Mouse (Mus musculus) heart, embryonic 13.5 days (tissue): ENCODE results near the gene Setdb2. TPM values are rescaled to one million over a fixed set of nuclear protein-coding genes. Genes with fewer than 3 reads are reported as not detected.
"Not testable (repeated sequence)": the region's sequence is repeated elsewhere in the genome, so short reads cannot be mapped to it uniquely, and the experiment has no call there.

Experiments
- ATAC-seq: fragments of 200-750 bp; cut with Nextera tagmentation; 2 replicates; pipeline ENCODE4 v1.8.0; 2017; ENCODE audit warnings: moderate TSS enrichment; ENCODE audit not compliant: insufficient number of reproducible peaks, low FRiP score, low TSS enrichment; ENCODE audit errors: extremely low read depth
- H3K27ac ChIP-seq: fragments of 300-500 bp; sonication (generic); replicated peaks from 2 replicates; pipeline ENCODE4 v1.5.1; 2015; ENCODE audit warnings: moderate library complexity, mild to moderate bottlenecking, inconsistent platforms
- H3K27me3 ChIP-seq: fragments of 300-500 bp; sonication (generic); replicated peaks from 2 replicates; pipeline ENCODE4 v1.6.1; 2015; ENCODE audit warnings: mild to moderate bottlenecking, inconsistent platforms
- H3K36me3 ChIP-seq: fragments of 300-500 bp; sonication (generic); 2 replicates; pipeline ENCODE4 v1.6.1; 2015; ENCODE audit warnings: mild to moderate bottlenecking, inconsistent platforms
- H3K4me1 ChIP-seq: fragments of 300-500 bp; sonication (generic); 2 replicates; pipeline ENCODE4 v1.6.1; 2015; ENCODE audit warnings: inconsistent platforms
- H3K4me2 ChIP-seq: fragments of 300-500 bp; sonication (generic); 2 replicates; pipeline ENCODE4 v1.6.1; 2015; ENCODE audit warnings: inconsistent platforms, mild to moderate bottlenecking, moderate library complexity
- H3K4me3 ChIP-seq: fragments of 300-500 bp; sonication (generic); 2 replicates; pipeline ENCODE4 v1.5.1; 2015; ENCODE audit warnings: moderate library complexity, mild to moderate bottlenecking, inconsistent platforms
- H3K9ac ChIP-seq: fragments of 300-500 bp; sonication (generic); 2 replicates; pipeline ENCODE4 v1.6.1; 2015; ENCODE audit warnings: inconsistent platforms, mild to moderate bottlenecking, moderate library complexity
- H3K9me3 ChIP-seq: fragments of 300-500 bp; sonication (generic); 2 replicates; pipeline ENCODE4 v1.6.1; 2016; ENCODE audit warnings: inconsistent platforms
- WGBS: fragments of 180-500 bp; shearing (Covaris S2); methylation state at CpG from one replicate; pipeline ENCODE4 v1.1.7; 2015; ENCODE audit warnings: mixed read lengths; 5-methylcytosine and 5-hydroxymethylcytosine counted together
- polyA plus RNA-seq: library from polyadenylated mRNA; unstranded; fragments of >200 nt; fragmentation: Nextera tagmentation; extraction: Ambion mirVana; gene quantifications from 2 replicates; pipeline ENCODE4 v1.2.1, GENCODE M21; 2015

The Setdb2 gene
- polyA plus RNA-seq, 1 experiment from 2014 or later: 8.5 TPM

DNA sequence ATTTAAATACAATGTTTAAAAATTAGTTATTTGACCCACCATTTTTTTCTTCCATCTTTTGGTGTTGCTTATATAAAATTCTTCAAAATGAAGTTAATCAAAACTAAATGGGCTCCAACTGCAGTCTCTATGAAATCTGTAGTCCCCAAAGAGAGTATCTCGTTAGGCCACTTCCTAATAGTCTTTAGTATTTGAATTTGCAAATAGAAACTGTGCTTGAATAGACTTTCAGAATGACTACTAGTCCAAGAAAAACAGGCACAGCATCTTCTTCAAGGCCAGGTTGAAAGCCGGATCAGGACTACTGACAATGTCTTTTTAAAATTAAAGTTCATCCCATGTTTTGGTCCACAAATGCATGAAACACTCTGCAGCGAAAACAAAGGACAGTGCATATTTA, 3.3 kb downstream of the Setdb2 start:
- no peak overlapping the region for H3K4me3 ChIP-seq
- no peak overlapping the region for H3K27ac ChIP-seq
- no peaks in the 10 kb centered on the region for H3K27me3 ChIP-seq
- WGBS: 88% methylated on average over 3 of the region's 3 CpGs
- no peaks in the 10 kb centered on the region for H3K36me3 ChIP-seq
- no peaks in the 10 kb centered on the region for H3K9me3 ChIP-seq
- no peak for ATAC-seq
- no peak overlapping the region for H3K4me2 ChIP-seq
- H3K9ac ChIP-seq: no peak overlapping the region
- H3K4me1 ChIP-seq: peaks cover 14% of the 10 kb centered on the region

DNA sequence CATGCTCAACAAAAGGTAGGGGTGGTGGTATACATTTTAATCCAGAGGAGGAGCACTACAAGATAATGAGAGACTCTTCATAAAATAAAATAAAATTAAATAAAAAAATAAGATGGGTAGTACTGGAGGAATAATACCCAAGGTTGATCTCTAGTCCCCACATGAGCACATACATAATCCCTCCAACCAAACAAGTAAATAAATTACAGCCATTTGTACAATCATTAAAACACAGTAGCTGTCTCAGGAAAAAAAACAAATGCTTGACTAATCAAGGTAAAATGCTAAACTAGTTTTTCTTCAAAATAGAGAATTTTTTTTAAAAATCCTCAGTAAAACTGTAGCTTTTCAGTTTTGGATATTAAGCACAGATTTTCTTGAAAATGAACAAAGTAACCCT, 5.5 kb downstream of the Setdb2 start:
- no peak for ATAC-seq
- Histone ChIP-seq H3K9ac (no peak overlapping the region), H3K27me3 (no peaks in the 10 kb centered on the region), H3K27ac (no peak overlapping the region), H3K4me3 (no peak overlapping the region), H3K9me3 (no peaks in the 10 kb centered on the region), H3K36me3 (no peaks in the 10 kb centered on the region), H3K4me2 (no peak overlapping the region), H3K4me1 (peaks cover 12% of the 10 kb centered on the region)

DNA sequence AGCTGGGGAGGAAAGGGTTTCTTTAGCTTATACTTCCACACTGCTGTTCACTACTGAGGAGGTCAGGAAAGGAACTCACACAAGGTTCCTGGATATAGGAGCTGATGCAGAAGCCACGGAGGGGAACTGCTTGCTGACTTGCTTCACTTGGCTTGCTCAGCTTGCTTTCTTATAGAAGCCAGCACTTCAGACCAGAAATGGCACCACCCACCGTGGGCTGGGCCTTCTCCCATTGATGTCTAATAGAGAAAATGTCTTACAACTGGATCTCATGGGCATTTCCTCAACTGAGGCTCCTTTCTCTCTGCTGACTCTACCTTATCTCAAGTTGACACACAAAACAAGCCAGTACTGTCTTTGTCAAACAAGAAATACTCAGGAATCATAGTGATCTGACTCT, 6.8 kb downstream of the Setdb2 start:
- Histone ChIP-seq H3K4me3 (no peak overlapping the region), H3K27ac (no peak overlapping the region), H3K9me3 (no peaks in the 10 kb centered on the region), H3K36me3 (peaks cover 5% of the 10 kb centered on the region; the same call in 1 of the 2 replicates), H3K4me2 (no peak overlapping the region), H3K4me1 (peaks cover under 1% of the 10 kb centered on the region), H3K9ac (no peak overlapping the region), H3K27me3 (no peaks in the 10 kb centered on the region)
- ATAC-seq: no peak
- WGBS: 51% methylated on average over 2 of the region's 2 CpGs

DNA sequence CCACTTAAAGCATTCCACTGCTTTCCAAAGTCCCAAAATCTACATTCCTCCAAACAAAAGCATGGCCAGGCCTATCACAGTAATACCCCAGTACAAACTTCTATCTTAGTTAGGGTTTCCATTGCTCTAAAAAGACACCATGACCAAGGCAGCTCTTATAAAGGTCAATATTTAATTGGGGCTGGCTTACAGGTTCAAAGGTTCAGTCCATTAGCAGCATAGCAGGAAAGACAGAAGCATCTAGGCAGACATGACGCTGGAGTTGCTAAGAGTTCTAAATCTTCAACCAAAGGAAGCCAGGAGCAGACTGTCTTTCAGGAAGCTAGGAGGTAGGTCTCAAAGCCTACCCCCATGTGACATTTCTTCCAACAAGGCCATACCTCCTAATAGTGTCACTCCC, 10.1 kb downstream of the Setdb2 start:
- H3K4me1 ChIP-seq: no peaks in the 10 kb centered on the region
- H3K4me2 ChIP-seq: no peak overlapping the region
- H3K27ac ChIP-seq: no peak overlapping the region
- no peak overlapping the region for H3K9ac ChIP-seq
- ATAC-seq: no peak
- peaks cover 8% of the 10 kb centered on the region; the same call in 1 of the 2 replicates for H3K36me3 ChIP-seq
- H3K27me3 ChIP-seq: no peaks in the 10 kb centered on the region
- WGBS: 89% methylated on average over 1 of the region's 1 CpGs
- no peak overlapping the region for H3K4me3 ChIP-seq
- no peaks in the 10 kb centered on the region for H3K9me3 ChIP-seq

DNA sequence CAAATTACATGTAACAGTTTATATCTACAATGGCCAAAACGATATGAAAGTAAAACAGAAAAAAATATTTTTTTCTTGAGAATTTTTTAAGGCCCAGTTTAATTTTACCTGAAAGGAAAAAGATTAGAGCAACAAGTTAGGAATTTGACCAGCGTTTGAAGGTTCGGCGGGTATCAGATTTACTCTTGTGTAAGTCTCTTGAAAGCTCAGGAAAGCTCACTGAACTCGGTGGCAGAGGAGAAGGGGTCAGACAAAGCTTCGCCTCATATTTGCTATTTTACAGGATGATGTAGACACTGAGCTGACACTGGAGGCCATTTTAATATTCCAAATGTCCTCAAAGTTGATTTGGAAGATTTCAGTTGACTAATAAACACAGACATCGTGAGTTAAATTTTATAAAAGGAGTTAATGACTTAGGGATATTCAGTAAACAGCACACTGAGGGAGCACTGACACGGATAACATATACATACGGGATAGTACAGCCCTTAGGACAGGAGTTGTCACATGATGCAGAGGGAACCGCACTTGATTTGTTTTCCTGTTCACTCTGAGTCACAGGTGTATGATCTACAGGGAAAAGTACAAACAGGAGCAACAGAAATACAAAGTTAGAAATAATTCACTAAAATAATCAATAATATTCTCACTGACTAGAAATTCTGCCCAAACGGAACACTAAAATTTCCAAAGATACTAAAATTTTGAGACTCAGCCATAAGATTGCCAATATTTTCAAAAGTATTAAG, 17.6 kb downstream of the Setdb2 start:
- no peaks in the 10 kb centered on the region for H3K27me3 ChIP-seq
- H3K36me3 ChIP-seq: peaks cover 7% of the 10 kb centered on the region

DNA sequence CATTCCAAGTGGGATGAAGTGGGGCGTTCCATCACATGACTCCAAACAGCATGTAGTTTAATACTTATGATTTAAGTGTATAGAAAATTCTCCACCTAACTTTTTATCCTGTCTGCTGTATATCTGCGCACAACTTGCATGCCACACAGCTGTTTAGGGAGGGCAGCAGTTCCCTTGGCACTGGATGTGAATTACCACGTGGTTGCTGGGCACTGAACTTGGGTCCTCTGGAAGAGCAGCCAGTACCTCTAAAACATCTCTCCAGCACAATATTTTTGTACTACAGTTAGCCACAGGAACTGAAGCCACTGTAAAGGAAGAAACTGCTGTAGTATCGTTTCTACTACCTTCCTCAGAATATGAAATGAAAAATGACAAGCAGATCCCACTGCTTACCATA, 22.5 kb downstream of the Setdb2 start:
- Histone ChIP-seq H3K27me3 (no peaks in the 10 kb centered on the region), H3K4me2 (no peak overlapping the region), H3K36me3 (peaks cover 34% of the 10 kb centered on the region), H3K4me1 (no peaks in the 10 kb centered on the region), H3K9ac (no peak overlapping the region), H3K27ac (no peak overlapping the region), H3K9me3 (no peaks in the 10 kb centered on the region), H3K4me3 (no peak overlapping the region)
- no peak for ATAC-seq
- 83% methylated on average over 4 of the region's 4 CpGs for WGBS

More for the DNA sequence above, 17.6 kb downstream of the Setdb2 start:
- Histone ChIP-seq H3K4me1 (no peaks in the 10 kb centered on the region), H3K9ac (no peak overlapping the region), H3K27ac (no peak overlapping the region), H3K9me3 (no peaks in the 10 kb centered on the region), H3K4me2 (no peak overlapping the region), H3K4me3 (no peak overlapping the region)
- WGBS: 87% methylated on average over 11 of the region's 11 CpGs
- no peak for ATAC-seq

DNA sequence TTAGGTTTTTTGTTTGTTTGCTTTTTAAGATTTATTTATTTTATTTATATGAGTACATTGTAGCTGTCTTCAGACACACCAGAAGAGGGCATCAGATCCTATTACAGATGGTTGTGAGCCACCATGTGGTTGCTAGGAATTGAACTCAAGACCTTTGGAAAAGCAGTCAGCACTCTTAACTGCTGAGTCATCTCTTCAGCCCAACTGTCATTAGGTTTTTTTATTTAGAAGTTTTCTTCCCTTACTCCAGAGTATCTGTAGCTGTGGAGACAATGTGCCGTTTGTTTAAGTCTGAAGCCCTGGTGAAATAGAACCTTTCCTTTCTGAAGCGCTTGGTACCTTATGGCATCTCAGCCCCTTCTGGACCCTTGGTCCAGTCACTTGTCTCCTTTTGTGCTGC, 25.7 kb downstream of the Setdb2 start:
- H3K4me1 ChIP-seq, H3K27me3 ChIP-seq, H3K27ac ChIP-seq, H3K9ac ChIP-seq, H3K9me3 ChIP-seq, ATAC-seq, H3K4me3 ChIP-seq, H3K4me2 ChIP-seq: not testable (repeated sequence)
- H3K36me3 ChIP-seq: peaks cover 41% of the 10 kb centered on the region
- 93% methylated on average over 2 of the region's 2 CpGs for WGBS

DNA sequence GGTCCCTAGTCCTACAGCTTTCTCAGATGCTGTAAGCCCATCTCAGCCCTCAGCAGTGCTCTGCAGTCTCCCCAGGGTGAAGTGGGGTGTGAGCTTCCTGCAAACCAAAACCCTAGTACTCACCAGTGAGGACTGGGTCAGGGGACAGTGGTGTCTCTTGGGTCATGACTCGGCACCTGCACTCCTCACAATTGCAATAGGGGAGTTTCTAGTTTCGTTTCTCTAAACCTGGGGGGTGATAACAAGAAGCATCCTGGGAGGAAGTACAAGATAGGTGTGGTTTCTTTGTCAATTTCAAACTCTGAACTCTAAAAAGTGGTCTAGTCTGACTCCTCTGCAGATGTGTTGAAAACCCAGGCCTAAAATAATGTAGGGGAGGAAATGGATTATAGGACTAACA, 43.7 kb downstream of the Setdb2 start:
- Histone ChIP-seq H3K4me1 (no peaks in the 10 kb centered on the region), H3K4me3 (no peak overlapping the region), H3K9me3 (no peaks in the 10 kb centered on the region), H3K36me3 (0 out of 2 replicates have a peak, but pooled peaks cover 7% of the 10 kb centered on the region), H3K27ac (no peak overlapping the region), H3K4me2 (no peak overlapping the region), H3K27me3 (no peaks in the 10 kb centered on the region), H3K9ac (no peak overlapping the region)
- ATAC-seq: no peak
- WGBS: 69% methylated on average over 2 of the region's 2 CpGs

DNA sequence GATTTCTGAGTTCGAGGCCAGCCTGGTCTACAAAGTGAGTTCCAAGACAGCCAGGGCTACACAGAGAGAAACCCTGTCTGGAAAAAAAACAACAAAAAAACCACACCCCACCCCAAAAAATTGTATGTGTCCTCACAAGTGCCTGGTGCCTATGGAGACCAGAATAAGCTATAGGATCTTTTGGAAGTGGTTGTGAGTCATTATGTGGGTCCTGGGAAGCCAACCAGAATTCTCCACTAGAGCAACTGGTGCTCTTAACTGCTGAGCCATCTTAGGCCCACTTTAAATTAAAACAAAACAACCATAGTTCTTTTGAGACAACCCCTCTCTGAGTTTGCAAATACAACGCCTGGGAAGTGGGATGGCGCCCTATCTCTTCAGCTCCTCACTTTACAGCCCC, 45.4 kb downstream of the Setdb2 start, which contains the start of gene Phf11c:
TSS of gene Phf11c (minus strand) at position 101 of the 400 bp plus-strand sequence.
- no peaks in the 10 kb centered on the region for H3K4me1 ChIP-seq
- no peaks in the 10 kb centered on the region for H3K27me3 ChIP-seq
- H3K27ac ChIP-seq: no peak within 1 kb of the TSS
- 0 out of 2 replicates have a peak, but pooled peaks cover 3% of the 10 kb centered on the region for H3K36me3 ChIP-seq
- H3K9me3 ChIP-seq: no peaks in the 10 kb centered on the region
- H3K9ac ChIP-seq: no peak within 1 kb of the TSS
- WGBS: 87% methylated on average over 3 of the region's 3 CpGs
- no peak for ATAC-seq
- no peak within 1 kb of the TSS for H3K4me2 ChIP-seq
- no peak within 1 kb of the TSS for H3K4me3 ChIP-seq

DNA sequence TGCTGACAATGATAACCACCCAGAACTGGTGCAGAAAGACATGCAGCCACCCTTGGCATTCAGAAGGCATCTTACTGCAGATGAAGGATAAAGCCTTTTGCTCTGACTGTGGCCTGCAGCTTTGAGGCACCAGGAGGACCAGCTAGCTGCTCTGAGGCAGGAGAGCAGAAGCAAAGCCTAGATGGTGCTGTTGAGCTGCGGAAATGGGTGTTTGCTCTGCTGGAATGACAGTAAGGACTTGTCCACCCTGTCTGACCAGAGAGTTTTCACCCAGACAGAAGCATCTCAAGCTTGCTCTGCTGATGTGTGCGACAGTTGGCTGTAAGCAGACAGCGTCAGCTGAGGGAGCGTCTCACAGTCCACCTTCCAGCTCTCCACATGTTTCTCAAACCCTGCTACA, 50.5 kb downstream of the Setdb2 start:
- H3K4me2 ChIP-seq, H3K27me3 ChIP-seq, H3K27ac ChIP-seq, H3K36me3 ChIP-seq, ATAC-seq, H3K4me1 ChIP-seq, H3K9me3 ChIP-seq, H3K4me3 ChIP-seq, H3K9ac ChIP-seq: not testable (repeated sequence)
- WGBS: 60% methylated on average over 4 of the region's 4 CpGs

DNA sequence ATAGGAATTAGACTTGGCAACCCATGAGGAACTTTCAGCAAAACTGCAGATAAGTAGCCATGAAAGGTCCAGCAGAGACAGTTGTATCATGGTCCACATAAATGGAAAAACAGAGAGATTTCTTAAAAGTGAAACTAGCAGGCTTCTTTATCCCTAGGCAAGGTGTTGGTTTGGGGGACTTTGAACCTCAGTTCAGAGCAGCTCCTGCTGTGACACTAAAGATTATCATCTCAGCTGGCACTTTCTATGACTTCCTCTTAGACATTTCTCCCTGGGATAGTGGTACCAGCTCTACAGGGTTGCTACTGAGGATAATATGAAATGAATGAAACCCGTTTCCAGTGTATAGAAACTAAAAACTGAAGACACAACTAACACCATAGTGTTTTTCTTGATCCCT, 51.2 kb downstream of the Setdb2 start:
- H3K27me3 ChIP-seq: no peaks in the 10 kb centered on the region
- H3K27ac ChIP-seq: no peak overlapping the region
- no peak overlapping the region for H3K9ac ChIP-seq
- no peak overlapping the region for H3K4me3 ChIP-seq
- no peaks in the 10 kb centered on the region for H3K9me3 ChIP-seq
- H3K36me3 ChIP-seq: no peaks in the 10 kb centered on the region
- H3K4me2 ChIP-seq: no peak overlapping the region
- H3K4me1 ChIP-seq: no peaks in the 10 kb centered on the region
- whole genome bisulfite sequencing: 54% methylated on average over 1 of the region's 1 CpGs
- ATAC-seq: no peak

DNA sequence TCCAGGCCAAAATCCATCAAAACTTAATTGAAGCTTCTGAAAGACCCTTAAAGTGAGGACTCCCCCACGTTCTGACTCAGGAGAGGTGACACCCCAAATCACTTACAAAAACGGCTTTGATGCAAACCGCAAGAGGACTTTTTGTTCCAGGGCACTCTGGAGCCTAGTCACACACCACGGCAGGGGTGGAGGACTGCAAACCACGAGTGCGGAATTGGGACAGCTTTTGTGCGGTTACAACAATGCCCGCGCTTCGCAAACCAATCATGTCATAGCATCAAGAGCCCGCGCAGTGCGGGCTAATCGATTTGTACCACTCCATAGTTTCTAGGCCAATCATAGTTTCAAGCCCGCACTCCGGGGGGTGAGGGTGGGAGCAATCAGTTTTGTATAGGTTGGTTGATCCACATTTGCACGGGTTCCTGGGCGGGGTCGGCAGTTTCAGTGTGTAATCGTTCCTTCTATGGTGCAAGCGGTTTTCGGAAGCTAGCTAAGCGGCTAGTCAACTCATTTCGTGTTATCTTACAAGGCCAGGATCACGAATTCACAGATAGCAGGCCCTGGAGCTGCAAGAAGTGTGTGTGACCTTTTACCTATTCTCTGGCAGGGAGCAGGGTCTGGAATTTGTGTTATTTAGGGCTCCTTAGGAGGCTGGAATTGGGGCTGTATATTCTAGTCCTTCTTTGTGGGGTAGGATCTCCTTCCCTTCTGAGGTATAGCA, 70.2 kb downstream of the Setdb2 start:
- no peaks in the 10 kb centered on the region for H3K36me3 ChIP-seq
- no peak for ATAC-seq
- H3K27ac ChIP-seq: no peak overlapping the region
- no peak overlapping the region for H3K4me3 ChIP-seq
- peaks cover 5% of the 10 kb centered on the region; the same call in 1 of the 2 replicates for H3K9me3 ChIP-seq
- H3K4me1 ChIP-seq: peaks cover 10% of the 10 kb centered on the region
- H3K27me3 ChIP-seq: no peaks in the 10 kb centered on the region
- 81% methylated on average over 25 of the region's 25 CpGs for WGBS
- no peak overlapping the region for H3K4me2 ChIP-seq
- H3K9ac ChIP-seq: no peak overlapping the region
